Mouse (Mus musculus): ENCODE results near the gene Smg9. TPM values are rescaled to one million over a fixed set of nuclear protein-coding genes. Genes with fewer than 3 reads are reported as not detected.

The Smg9 gene
- 6.1 and 8.2 TPM in 2 replicates for polyA plus RNA-seq (2012; ENCODE audit: insufficient read depth, insufficient read length, missing spikeins)

DNA sequence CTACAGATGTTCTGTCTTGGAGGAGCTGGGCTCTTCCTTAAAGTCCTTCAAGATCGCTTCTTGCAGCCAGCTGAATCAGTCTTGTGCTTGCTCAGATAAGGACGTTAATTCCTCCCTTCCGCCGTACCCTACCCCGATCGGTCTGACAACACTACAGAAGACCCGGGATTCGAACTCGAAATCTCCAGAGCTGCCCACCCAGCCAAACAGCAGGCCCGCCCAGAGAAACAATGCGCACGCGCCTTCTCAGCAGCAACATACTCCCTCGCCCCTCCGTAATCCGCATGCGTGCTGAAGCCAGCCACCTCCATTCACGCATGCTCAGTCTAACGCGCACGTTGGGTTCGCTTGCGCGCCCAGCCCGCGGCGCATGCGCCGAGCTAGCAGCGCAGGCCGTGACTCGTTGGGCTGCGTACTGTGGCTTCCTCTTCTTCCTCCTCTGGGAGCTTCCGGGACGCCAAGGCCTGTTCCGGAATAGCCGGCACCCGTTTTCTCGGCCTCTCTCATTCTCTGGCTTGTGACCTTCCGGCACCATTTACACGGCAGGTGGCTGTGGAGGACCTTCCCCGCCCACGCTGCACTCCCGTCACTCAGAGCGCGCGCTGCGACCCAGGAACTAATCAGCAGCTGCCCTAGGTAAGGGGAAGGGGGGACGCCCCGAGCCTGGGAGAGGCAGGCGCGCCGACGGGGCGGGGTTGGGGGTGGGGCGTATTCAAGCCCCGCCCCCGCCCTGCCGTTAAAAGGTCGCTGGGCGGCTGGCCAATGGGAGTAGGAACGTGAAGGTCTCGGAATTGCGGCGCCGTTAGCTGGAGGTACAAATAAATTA, at the start of gene Smg9:
TSS of gene Smg9 (plus strand) at position 364 of the 826 bp plus-strand sequence.
- H3K27ac ChIP-seq (replicated peaks; ENCODE audit: low read depth, low read length), result peak within 1 kb of the TSS; percentile 96
- H3K4me1 ChIP-seq (ENCODE audit: control insufficient read depth, insufficient read depth, insufficient read length, low read length), result peaks cover 10% of the 10 kb centered on the region; the same call in 1 of the 2 replicates
- H3K4me3 ChIP-seq (ENCODE audit: insufficient read depth, low read depth, low read length), result peak within 1 kb of the TSS; percentile 75

GRCm38 (mm10) chr7:24355646-24356045, 43.8 kb upstream of the Smg9 start:
- Histone ChIP-seq H3K4me3 (ENCODE audit: insufficient read depth, low read depth, low read length) (no peak overlapping the region), H3K27ac (replicated peaks; ENCODE audit: low read depth, low read length) (no peak overlapping the region), H3K4me1 (ENCODE audit: control insufficient read depth, insufficient read depth, insufficient read length, low read length) (no peaks in the 10 kb centered on the region)

- no peak overlapping the region for H3K27ac ChIP-seq (replicated peaks; ENCODE audit: low read depth, low read length)
- H3K4me1 ChIP-seq (ENCODE audit: control insufficient read depth, insufficient read depth, insufficient read length, low read length), result no peaks in the 10 kb centered on the region
- no peak overlapping the region for H3K4me3 ChIP-seq (ENCODE audit: insufficient read depth, low read depth, low read length)
Observed at GRCm38 (mm10) chr7:24356081-24356480, 43.3 kb upstream of the Smg9 start.

- Histone ChIP-seq H3K4me1 (ENCODE audit: control insufficient read depth, insufficient read depth, insufficient read length, low read length) (no peaks in the 10 kb centered on the region), H3K27ac (replicated peaks; ENCODE audit: low read depth, low read length) (no peak overlapping the region), H3K4me3 (ENCODE audit: insufficient read depth, low read depth, low read length) (no peak overlapping the region)
Observed at GRCm38 (mm10) chr7:24357899-24358298, 41.5 kb upstream of the Smg9 start.

- no peak overlapping the region for H3K27ac ChIP-seq (replicated peaks; ENCODE audit: low read depth, low read length)
- H3K4me3 ChIP-seq (ENCODE audit: insufficient read depth, low read depth, low read length), result no peak overlapping the region
- H3K4me1 ChIP-seq (ENCODE audit: control insufficient read depth, insufficient read depth, insufficient read length, low read length), result no peaks in the 10 kb centered on the region
Observed at GRCm38 (mm10) chr7:24359269-24359668, 40.1 kb upstream of the Smg9 start.

DNA sequence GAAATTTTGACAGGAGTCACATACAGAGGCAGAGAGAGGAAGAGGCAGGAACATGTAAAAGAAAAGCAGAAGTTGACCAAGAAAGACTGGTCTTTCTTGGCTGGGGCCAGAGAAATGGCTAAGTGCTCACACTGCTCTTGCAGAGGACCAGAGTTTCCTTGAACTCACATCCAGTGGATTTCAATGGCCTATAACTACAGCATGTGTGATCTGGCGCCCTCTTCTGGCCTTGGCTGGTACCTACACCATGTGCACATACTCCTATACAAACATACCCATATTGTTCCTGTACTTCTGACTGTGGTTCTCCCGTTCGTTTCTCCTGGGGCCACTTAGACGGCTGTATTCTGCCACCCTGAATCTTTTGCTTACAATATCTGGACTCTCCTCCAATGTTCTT, 38.4 kb upstream of the Smg9 start:
- Histone ChIP-seq H3K4me3 (ENCODE audit: insufficient read depth, low read depth, low read length) (no peak overlapping the region), H3K4me1 (ENCODE audit: control insufficient read depth, insufficient read depth, insufficient read length, low read length) (peaks cover 3% of the 10 kb centered on the region; the same call in 1 of the 2 replicates), H3K27ac (replicated peaks; ENCODE audit: low read depth, low read length) (no peak overlapping the region)

DNA sequence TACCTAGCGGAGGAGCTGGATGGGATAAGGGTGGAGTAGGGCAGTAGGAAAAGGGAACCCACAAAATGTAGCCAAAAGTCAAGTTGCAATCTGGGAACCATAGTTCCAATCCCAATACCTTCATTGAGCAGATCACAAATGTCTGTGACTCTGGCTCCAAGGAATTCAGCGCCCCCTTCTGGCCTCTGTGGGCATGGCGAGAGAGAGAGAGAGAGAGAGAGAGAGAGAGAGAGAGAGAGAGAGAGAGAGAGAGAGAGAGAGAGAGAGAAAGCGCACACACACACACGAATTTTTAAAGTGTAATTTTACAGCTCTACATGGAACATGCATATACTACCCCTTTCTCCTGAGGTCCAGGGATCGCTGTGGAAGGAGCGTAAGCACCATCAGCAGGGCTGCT, 36.2 kb upstream of the Smg9 start:
- no peak overlapping the region for H3K4me3 ChIP-seq (ENCODE audit: insufficient read depth, low read depth, low read length)
- peaks cover 12% of the 10 kb centered on the region for H3K4me1 ChIP-seq (ENCODE audit: control insufficient read depth, insufficient read depth, insufficient read length, low read length)
- no peak overlapping the region for H3K27ac ChIP-seq (replicated peaks; ENCODE audit: low read depth, low read length)

- Histone ChIP-seq H3K4me1 (ENCODE audit: control insufficient read depth, insufficient read depth, insufficient read length, low read length) (peaks cover 12% of the 10 kb centered on the region), H3K27ac (replicated peaks; ENCODE audit: low read depth, low read length) (no peak overlapping the region), H3K4me3 (ENCODE audit: insufficient read depth, low read depth, low read length) (no peak overlapping the region)
Observed at GRCm38 (mm10) chr7:24364827-24365226, 34.6 kb upstream of the Smg9 start.

GRCm38 (mm10) chr7:24365258-24366014, 34.0 kb upstream of the Smg9 start:
- Histone ChIP-seq H3K4me1 (ENCODE audit: control insufficient read depth, insufficient read depth, insufficient read length, low read length) (peaks cover 12% of the 10 kb centered on the region), H3K27ac (replicated peaks; ENCODE audit: low read depth, low read length) (peak overlapping the region; percentile 39), H3K4me3 (ENCODE audit: insufficient read depth, low read depth, low read length) (peak overlapping the region; percentile 1; the same call in 1 of the 2 replicates)

- H3K4me3 ChIP-seq (ENCODE audit: insufficient read depth, low read depth, low read length), result no peak overlapping the region
- peaks cover 12% of the 10 kb centered on the region for H3K4me1 ChIP-seq (ENCODE audit: control insufficient read depth, insufficient read depth, insufficient read length, low read length)
- peak overlapping the region; percentile 75 for H3K27ac ChIP-seq (replicated peaks; ENCODE audit: low read depth, low read length)
Observed at GRCm38 (mm10) chr7:24366716-24367632, 32.4 kb upstream of the Smg9 start.

DNA sequence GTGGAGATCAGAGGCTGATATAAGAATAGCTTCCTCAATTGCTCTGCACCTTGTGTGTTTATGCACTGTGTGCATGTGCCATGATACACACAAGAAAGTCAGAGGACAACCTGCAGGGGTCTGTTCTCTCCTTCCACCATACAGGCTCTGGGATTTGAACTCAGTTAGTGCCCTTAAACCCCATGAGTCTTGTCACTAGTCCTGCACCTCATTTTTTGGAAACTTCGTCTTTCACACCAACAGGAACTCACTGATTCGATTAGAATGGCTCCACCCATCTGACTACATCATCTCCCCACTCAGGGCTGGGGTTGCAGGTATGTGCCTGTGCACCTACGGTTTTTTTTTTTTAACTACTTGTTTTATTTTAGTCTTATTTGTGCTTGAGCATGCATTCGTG, 31.2 kb upstream of the Smg9 start:
- Histone ChIP-seq H3K4me3 (ENCODE audit: insufficient read depth, low read depth, low read length) (no peak overlapping the region), H3K27ac (replicated peaks; ENCODE audit: low read depth, low read length) (no peak overlapping the region), H3K4me1 (ENCODE audit: control insufficient read depth, insufficient read depth, insufficient read length, low read length) (peaks cover 21% of the 10 kb centered on the region)

- Histone ChIP-seq H3K4me1 (ENCODE audit: control insufficient read depth, insufficient read depth, insufficient read length, low read length) (peaks cover 24% of the 10 kb centered on the region), H3K27ac (replicated peaks; ENCODE audit: low read depth, low read length) (no peak overlapping the region), H3K4me3 (ENCODE audit: insufficient read depth, low read depth, low read length) (no peak overlapping the region)
Observed at GRCm38 (mm10) chr7:24368946-24369345, 30.5 kb upstream of the Smg9 start.

- no peak within 1 kb of the TSS for H3K27ac ChIP-seq (replicated peaks; ENCODE audit: low read depth, low read length)
- peaks cover 27% of the 10 kb centered on the region for H3K4me1 ChIP-seq (ENCODE audit: control insufficient read depth, insufficient read depth, insufficient read length, low read length)
- peak within 1 kb of the TSS; percentile 35 for H3K4me3 ChIP-seq (ENCODE audit: insufficient read depth, low read depth, low read length)
Observed at GRCm38 (mm10) chr7:24369731-24370541, 29.5 kb upstream of the Smg9 start, which contains the start of gene Kcnn4. Kcnn4 (plus strand) TSS chr7:24370263.
